Comparison of ENCODE assay signal across 16 mouse cellular contexts in genomic region chr1:160910812-160911211, GRCm38 (mm10).
"Had no signal": no experiment of that assay in that cellular context is flagged by ENCODE, and none has a peak within 500 bp of the region (broad histone marks: within the 10 kb centered on the region; RNA-seq: fewer than 3 reads in every experiment).

No protein-coding gene starts in this region.

- DNase-seq: retina, postnatal 1 day; right cerebral cortex, adult 18-20 months; right cerebral cortex, postnatal 14 days; right cerebral cortex, postnatal 25 days; right cerebral cortex, postnatal 4 days; spleen, adult 18-20 months; thymus, adult 18-20 months; thymus, adult 2 months; thymus, postnatal 14 days; thymus, postnatal 25 days; thymus, postnatal 36 days; thymus, postnatal 4 days had no signal

- H3K4me3 ChIP-seq: neural tube, embryonic 13.5 days; neural tube, embryonic 15.5 days; stomach, embryonic 15.5 days had no signal

- H3K27ac ChIP-seq: neural tube, embryonic 13.5 days; neural tube, embryonic 15.5 days; stomach, embryonic 15.5 days; stomach, postnatal 0 days had no signal
